Mouse (Mus musculus): ENCODE data around the gene Zfp422.

Gene Zfp422

DNA sequence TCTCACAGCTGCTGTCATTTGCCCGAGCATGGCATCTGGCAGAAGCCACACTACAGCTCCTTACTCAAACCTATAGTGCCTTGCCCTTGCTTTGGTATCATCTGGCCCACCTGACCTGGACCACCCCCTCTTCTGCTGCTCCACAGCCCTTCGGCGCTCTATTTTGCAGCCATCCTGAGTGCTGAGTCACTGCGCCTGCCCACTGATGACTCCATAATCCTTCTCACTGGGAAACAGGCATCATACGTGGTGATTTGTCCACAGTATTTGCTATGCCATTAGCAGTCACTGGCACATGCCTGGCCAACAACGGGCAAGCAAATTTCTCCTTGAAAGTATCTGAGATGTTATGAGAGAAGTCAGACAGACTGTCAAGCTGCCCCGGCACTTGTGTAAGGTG lies 21.0 kb upstream of the Zfp422 start:
- no peak for DNase-seq (ENCODE audit: low read depth, low spot score)

DNA sequence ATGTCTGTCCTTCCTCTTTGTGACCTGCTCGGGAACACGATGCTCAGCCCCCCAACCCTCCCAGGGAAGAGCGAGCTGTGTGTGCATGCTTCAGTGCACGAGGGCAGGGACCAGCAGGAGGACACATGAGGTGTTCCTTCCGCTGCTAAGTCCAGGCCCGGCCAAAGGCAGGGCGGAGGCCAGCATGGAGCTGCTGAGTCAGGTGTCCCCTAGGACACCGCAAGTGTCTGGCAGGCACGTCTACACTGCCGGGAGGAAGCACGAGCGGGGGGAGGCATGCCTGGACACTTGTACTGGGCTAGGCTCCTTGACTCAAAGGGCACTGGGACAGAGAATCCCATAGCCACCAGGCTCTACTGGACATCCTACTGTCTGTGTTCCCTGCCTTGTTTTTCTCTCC lies 19.0 kb upstream of the Zfp422 start:
- no peak for DNase-seq (ENCODE audit: low read depth, low spot score)

DNA sequence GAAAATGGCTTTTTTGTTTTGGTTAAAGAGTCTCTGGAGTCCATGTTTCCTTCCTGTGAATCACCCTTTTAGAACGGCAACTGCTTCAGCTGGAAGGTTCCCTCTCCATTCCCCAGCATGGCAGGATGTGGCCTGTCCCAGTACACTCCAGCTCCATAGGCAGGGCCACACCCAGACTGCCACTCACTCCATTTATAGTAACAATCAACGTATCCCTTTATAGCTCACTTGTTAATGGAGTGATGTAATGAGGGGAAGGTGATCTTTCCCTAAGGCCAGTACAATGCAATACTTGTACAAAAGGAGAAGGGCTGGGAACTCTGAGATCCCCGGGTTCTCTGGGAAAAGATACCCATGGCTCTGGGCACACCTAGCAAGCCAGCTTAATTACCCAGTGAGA lies 15.5 kb upstream of the Zfp422 start:
- no peak for DNase-seq (ENCODE audit: low read depth, low spot score)

DNA sequence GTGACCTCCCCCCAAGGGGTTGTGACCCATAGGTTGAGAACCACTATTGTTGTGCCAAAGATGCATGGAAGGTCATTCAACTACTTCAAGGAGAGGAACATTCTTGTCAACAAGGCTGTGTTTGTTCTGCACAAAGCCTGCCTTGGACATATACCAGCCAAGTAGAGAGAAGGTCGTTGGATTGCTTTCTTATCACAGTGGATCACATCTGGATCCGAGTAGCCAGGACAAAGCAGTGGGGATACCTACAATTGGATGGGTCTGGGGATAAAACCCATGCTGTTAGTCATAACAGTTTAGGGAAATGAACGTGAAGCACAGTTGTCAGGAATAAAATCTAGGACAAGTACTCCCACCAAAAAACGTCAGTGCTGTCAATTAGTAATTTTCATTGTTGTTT lies 15.1 kb upstream of the Zfp422 start:
- DNase-seq (ENCODE audit: low read depth, low spot score) = no peak

DNA sequence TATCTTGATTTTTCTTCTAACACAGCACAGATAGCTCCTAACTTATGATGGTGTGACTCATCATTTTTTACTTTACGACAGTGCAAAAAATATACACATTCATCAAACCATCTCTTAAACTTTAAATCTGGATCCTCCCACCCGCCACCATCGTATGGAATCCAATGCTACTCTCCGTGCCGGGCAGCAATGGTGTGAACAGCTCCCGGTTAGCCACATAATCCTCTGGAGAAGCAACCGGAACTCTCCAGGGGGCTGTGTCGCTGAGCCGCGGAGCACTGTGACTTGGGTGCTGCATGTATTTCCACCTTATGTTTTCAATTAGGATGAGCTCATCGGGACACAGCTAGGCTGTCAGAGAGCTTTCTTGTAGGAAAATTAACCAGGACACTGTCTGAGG lies 14.1 kb upstream of the Zfp422 start:
- no peak for DNase-seq (ENCODE audit: low read depth, low spot score)

DNA sequence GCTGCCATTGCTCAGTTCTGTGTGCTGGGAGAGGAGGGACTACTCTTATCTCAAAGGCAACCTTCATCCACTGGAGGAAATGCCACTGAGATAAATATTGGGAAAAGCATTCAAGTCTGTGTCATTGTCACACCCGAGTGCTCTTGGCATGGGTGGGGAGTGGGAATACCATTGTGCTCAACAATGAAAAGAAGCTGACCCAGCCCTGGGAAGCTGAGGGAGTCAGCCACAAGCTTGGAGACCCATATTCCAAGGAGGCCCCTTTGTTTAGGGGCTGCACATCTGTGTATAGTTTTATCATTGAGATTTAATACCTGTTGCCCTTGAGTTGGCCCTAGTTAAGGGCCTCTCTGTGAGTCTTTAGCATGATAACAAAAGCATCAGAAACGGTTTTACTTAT lies 10.9 kb upstream of the Zfp422 start:
- DNase-seq (ENCODE audit: low read depth, low spot score) = peak; percentile 72

DNA sequence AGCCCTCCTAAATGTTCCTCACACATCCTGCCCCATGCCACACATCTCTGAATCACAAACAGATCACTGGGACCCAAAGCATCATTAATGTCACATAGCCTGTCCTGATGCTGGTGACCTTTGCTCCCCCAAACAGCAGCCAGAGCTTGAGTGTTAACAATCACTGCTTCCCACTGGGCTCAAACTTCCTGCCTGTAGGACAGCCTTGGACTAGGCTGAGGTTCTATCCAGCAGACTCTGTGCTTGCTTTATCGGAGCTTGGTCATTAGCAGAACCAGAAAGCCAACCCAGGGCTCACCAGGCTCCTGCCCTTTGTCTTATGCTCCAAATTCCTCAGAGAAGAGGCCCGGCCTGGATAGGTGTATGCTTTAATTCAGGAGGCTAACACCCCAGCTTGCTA lies 10.1 kb upstream of the Zfp422 start:
- no peak for DNase-seq (ENCODE audit: low read depth, low spot score)

DNA sequence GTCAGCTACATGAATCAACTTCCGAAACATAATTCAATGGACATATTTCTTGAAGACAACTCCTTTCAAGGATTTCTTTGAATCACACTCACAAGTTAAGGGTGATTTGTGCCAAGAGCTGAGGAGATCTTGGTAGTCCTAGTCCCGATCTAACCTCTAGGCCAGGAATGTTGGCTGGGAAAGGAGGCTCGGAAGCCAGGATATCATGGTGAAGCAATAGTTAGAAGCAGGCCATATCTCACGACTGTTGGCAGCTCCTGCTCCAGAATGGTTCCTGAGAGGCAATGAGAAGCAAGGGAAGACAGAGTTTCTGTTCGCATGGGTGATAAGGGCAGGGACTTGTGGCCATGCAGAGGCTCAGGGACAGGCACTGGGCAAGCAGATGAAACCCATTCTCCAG lies 8.7 kb upstream of the Zfp422 start:
- DNase-seq (ENCODE audit: low read depth, low spot score) = no peak

DNA sequence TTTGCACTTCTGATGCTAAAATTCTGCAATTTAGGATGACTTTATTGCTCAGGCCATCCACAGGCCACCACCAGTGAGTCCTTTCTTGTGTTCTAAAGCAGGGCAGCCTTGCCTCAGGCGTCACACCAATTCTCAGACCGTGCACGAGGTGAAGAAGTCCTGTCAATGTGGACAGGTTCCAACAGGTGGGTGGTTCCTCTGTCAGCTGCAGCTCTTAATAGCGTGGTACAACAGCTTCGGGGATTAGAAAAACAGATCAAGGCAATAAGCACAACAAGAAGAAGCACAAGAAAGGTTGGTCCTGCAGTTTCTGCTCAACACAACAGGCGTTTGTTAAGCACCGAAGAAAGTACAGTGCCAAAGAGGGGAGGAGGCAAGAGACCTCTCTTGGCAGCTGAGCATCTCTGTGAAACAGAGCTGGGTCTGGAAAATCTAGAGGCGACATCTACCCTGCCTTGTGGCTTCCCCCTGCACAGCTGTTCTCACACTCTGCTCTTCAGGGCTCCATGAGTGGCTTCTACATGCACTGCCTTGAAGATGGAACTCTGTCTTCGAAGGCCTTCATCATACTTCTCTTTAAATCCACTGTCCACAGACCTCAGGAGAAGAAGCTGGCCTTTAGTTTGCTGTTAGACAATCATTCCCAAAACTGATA lies 7.9 kb upstream of the Zfp422 start:
- no peak for DNase-seq (ENCODE audit: low read depth, low spot score)

DNA sequence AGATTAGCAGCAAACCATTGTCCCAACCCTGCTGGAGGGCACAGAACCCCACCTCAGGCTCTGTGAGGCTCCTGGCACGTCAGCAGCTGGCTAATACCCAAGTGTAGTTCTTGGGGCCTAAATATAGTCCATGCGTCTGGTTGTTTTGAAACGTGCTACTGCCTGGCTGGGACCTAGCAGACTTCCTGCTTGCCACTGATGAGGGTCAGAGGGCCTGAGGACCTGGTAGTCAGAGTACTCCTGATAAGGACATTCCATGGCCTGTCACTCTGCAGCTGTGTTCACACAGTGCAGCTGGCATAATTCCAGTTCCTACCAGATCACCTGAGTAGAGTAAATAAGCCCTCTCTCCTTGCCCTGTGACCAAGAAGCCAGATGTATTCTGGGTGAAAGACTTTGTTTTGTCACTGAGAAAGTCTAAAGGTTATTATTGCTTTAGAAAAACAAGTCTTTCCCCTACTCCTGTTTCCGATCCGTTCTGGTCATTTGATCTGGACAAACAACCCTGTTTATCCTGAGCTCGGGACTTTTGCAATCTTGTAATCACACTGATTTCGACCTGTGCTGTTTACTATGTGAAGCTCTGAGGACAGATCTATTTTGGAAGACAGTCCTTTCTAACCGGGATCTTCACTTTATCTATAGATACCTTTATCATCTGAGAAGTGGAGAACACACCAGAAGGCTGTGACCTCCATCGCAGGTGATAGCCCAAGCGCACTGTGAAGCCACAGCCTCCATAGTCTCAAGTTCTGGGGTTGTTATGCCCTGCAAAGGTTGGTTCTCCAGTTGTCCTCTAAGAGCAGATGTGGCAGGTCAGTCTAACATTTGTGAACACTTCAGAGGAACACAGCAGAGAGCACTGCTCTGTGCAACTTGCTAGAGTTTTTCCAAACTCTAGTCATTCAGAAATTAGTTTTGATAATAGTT lies 6.7 kb upstream of the Zfp422 start:
- DNase-seq (ENCODE audit: low read depth, low spot score) = no peak

DNA sequence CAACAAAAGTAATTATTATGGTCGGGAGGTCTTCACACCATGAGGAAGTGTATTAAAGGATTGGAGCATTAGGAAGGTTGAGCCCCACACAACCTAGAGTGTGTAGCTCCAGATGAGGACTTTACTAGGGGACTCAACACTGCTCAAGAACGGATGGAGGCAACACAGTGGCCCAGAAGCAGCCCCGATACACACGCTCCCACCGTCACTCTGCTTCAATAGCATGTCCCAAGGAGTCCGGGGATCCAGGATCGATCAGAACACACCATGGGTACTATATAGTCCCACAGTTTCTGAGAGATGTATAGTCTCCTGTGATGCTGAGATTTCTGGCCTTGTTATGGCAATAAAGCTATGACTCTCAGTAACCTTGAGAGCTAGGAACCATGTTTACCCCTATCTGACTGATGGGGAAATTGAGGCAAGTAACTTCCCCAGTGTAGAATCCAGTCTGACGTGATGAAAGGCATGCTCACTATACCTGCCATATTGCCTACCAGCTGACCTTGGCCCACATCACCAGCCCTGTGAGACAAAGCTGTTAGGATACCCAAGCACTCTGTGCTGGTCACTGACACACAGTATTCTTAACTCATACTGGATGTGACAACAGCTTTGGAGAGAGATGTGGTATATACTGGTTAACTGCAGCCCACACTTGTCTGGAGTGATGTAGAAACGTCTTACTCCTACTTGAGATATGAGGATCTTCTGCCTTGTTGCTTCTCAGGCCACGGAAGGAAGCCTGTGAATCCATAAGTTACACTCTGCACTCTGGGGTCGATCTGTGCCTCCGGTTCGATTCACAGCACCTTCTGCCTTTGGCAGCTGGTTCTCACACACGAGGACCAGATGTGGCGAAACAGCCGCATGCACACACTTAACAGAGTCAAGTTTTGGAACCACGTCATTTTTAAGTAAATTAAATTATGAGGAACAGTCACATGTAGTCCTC lies 5.2 kb upstream of the Zfp422 start:
- no peak for DNase-seq (ENCODE audit: low read depth, low spot score)

DNA sequence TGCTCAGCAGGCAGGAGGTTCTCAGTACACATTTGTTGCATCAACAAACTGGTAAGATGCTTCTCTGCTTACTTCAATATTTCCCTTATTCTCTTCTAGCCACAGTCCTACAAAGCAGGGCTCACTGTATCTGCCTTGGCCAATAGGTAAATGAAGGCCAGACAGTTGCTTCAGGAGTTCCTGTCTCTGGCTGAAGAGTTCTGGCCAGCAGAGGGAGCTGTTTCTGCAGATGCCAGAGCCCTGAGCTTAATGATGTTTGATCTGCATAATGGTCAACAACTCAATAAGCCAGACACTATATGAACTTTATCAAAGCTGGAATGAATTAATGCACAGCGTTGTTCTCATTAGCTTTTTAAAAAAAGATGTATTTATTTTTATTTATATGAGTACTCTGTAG lies 3.3 kb upstream of the Zfp422 start:
- peak; percentile 78 for DNase-seq (ENCODE audit: low read depth, low spot score)

DNA sequence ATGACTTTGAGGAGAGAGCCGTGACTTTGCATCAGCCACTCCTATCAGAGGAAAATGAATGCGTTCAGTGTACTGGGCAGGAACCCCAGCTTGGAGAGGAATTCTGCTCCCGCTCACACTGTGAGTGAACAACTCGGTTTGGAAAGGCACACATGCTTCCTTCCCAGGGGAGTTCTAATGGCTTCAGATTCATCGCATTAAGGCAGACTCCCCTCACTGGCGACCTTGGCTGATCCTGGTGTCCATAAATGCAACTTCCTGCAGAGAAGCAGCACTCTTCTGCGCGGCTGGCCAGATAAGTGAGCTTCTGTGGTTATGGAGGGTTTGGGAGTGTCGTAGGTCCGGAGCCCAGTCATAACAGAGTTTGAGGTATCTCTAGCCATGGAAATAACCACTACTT lies 967 bp upstream of the Zfp422 start:
- no peak for DNase-seq (ENCODE audit: low read depth, low spot score)

DNA sequence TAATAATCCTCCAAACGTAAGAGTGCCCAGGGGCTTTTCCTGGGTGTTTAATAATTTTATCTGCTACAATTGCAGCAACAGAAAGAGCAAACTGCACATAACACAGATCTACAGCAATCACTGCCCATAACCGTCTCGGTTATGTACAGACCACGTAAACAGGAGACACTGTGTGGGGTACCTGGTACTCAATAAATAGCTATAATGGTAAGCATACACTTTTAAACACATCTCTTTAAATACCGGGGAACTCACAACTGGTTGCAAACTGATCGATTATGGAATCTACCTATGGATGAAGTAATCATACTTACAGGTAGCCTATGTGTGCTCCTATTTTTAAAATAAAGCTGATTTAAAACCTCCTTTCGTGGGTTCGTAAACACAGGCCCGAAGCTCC lies 704 bp downstream of the Zfp422 start:
- DNase-seq (ENCODE audit: low read depth, low spot score) = no peak

DNA sequence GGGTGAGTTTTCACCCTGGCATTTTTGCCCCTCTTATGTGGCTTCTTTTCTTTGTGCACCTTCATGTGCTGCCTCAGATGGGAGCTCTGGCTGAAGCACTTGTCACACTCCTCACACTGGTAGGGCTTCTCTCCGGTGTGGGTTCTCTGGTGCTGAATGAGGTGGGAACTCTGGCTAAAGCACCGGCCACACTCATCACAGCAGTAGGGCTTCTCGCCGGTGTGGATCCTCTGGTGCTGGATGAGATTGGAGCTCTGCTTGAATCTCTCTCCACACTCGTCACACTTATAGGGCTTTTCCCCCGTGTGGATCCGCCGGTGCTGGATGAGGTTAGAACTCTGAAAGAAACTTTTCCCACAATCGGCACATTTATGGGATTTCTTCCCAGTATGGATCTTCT lies 2.4 kb downstream of the Zfp422 start:
- DNase-seq (ENCODE audit: low read depth, low spot score) = peak; percentile 16

DNA sequence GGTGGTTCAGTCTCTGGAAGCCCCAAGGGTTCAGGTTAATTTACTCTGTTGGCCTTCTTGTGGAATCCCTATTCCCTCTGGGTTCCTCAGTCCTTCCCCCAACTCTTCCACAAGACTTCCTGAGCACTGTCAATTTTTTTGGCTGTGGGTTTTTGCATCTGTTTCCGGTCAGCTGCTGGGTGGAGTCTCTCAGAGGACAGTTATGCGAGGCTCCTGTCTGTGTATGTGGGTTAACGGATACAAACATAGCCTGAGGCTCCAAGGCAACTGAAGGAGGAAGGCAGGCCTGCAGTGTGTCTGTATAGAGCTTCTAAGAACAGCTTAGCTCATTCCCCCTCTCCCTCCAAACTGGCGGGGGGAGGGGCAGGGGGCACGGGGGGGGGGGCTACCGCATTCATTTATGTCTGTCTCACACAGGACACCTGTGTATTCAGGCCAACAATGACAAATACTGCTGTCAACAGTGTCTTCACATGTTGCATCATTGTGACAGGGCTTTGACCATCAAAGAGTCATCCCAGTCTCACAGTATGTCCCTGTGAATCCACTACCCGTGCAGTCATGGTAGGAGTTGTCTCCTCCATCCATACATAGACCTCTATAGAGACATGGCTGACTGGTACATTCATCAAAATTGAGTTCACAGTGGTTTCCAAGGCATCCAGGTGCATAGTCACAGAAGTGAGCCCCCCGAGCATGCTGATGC lies 7.3 kb downstream of the Zfp422 start:
- DNase-seq (ENCODE audit: low read depth, low spot score) = no peak

DNA sequence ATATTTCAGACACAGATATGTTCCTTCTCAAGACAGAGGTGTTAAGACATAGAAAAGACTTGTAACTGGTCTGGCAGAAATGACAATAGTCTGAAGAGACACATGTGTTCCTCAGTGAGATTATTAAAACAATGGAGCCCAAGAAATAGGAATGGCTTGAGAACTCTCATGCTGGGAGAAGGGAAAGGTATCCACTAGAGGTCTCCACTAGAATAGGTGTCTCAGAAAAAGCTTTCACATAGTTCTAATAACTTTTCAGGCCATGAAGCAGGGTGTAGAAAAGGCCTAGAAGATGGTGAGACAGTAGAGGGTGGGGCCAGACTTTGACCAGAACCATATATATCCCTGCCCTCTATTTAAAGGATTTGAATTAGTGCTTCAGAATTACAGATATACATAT lies 10.7 kb downstream of the Zfp422 start:
- no peak for DNase-seq (ENCODE audit: low read depth, low spot score)

DNA sequence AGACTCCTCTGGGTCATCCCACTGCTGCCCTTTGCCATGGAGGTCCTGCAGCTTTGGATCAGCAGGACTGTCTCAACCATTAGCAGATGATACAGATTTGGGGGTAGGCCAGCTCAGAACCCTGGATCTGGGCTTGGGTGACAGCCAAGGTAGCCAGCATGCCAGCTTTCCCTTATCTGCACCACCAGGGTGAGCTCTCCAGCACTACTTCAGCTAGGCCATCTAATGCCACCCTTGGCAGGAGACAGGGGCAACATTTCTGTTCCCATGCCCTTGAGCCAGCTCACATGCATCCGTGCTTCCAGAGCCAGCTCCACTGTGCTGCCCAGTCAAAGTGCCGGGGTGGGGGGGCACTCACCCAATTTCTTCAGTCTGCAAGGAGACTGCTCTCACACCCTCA lies 13.1 kb downstream of the Zfp422 start:
- DNase-seq (ENCODE audit: low read depth, low spot score) = no peak

DNA sequence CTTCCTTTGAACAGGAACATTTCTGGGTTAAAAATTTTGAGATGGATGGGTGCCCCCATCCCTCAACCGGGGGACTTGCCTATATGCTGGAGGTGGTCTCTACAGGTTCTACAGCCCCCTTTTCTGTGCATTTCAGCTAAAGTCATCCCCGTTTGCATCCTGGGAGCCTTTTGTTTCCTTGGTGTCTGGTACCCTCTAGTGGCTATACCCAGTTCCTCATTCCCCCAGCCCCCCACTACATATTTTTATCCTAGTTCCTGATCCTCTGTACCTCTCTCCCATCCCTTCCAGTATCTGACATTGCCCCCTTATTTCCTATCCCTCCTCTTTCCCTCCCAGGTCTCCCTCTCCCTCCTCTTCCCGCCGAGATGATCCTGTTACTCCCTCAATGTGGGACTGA lies 21.6 kb downstream of the Zfp422 start:
- DNase-seq (ENCODE audit: low read depth, low spot score) = no peak

DNA sequence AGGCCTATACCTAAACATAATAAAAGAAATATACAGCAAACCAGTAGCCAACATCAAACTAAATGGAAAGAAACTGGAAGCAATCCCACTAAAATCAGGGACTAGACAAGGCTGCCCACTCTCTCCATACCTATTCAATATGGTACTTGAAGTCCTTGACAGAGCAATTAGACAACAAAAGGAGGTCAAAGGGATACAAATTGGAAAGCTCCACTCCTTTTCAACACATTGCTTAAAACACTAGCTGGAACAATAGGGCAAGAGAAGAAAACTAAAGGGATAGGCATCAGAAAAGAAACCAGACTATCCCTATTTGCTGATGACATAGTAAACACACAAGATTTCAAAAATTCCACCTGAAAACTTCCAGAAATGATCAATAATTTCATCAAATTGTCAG lies 27.8 kb downstream of the Zfp422 start:
- DNase-seq (ENCODE audit: low read depth, low spot score) = peak; percentile 8

DNA sequence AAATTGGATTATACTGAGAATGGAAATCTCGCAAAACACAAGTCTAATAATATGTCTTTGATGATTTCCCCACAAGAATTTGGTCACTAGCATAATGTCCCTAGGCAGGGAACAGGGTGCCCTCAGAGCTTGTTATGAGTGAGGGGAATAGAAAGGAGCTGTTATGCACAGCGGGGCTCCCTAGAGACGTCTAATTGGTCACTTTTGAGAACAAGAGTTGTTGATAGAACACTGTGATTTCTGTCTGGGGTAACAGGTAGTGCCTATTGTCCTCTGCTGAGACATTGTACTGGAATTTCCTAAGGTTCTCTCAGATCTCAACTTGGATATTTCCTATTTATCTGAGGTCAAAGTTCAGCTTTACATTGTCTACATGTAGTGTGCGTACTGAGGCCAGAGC lies 44.7 kb downstream of the Zfp422 start, which contains the start of gene Olfr215:
TSS of gene Olfr215 (minus strand) at position 101 of the 400 bp plus-strand sequence.
- DNase-seq (ENCODE audit: low read depth, low spot score) = no peak
